Mouse (Mus musculus) kidney, postnatal 0 days (tissue): Measurements from ENCODE around the gene Bckdhb. TPM values are rescaled to one million over a fixed set of nuclear protein-coding genes. Genes with fewer than 3 reads are reported as not detected.
"Not testable (repeated sequence)": the region's sequence is repeated elsewhere in the genome, so short reads cannot be mapped to it uniquely, and the experiment has no call there.

Source experiments
- ATAC-seq: fragments of 200-750 bp; cut with Nextera tagmentation; replicated peaks from 2 replicates; pipeline ENCODE4 v1.8.0; 2017; ENCODE audit warnings: low read depth, moderate number of reproducible peaks, moderate TSS enrichment, moderate library complexity; ENCODE audit not compliant: low FRiP score
- DNase-seq: peaks from one replicate; pipeline ENCODE4 v3.0.0-alpha.2; 2016; ENCODE audit warnings: low spot score
- H3K27ac ChIP-seq: fragments of 300-500 bp; sonication (generic); 2 replicates; pipeline ENCODE4 v1.5.1; 2014; ENCODE audit warnings: mild to moderate bottlenecking
- H3K27me3 ChIP-seq: fragments of 300-500 bp; sonication (generic); 2 replicates; pipeline ENCODE4 v1.6.1; 2014; ENCODE audit warnings: low read length, mixed read lengths; ENCODE audit not compliant: insufficient read depth
- H3K36me3 ChIP-seq: fragments of 300-500 bp; sonication (generic); 2 replicates; pipeline ENCODE4 v1.6.1; 2014; ENCODE audit warnings: low read length, mixed read lengths; ENCODE audit not compliant: insufficient read depth
- H3K4me1 ChIP-seq: fragments of 300-500 bp; sonication (generic); replicated peaks from 2 replicates; pipeline ENCODE4 v1.6.1; 2014; ENCODE audit warnings: antibody characterized with exemption, low read length, mixed read lengths; ENCODE audit not compliant: insufficient read depth
- H3K4me2 ChIP-seq: fragments of 300-500 bp; sonication (generic); 2 replicates; pipeline ENCODE4 v1.6.1; 2014; ENCODE audit warnings: mild to moderate bottlenecking, low read length, moderate library complexity, mixed read lengths
- H3K4me3 ChIP-seq: fragments of 300-500 bp; sonication (generic); replicated peaks from 2 replicates; pipeline ENCODE4 v1.5.1; 2014; ENCODE audit warnings: low read depth, low read length
- H3K9ac ChIP-seq: fragments of 300-500 bp; sonication (generic); 2 replicates; pipeline ENCODE4 v1.6.1; 2014; ENCODE audit warnings: low read depth, low read length
- H3K9me3 ChIP-seq: fragments of 300-500 bp; sonication (generic); replicated peaks from 2 replicates; pipeline ENCODE4 v1.6.1; 2016; ENCODE audit warnings: low read length, inconsistent platforms, mixed read lengths
- CTCF ChIP-seq: IDR thresholded peaks from 2 replicates; pipeline ENCODE4 v1.5.1; 2016; ENCODE audit warnings: antibody characterized with exemption, low read depth, mild to moderate bottlenecking, moderate library complexity
- WGBS: fragments of 180-500 bp; shearing (Covaris S2); extraction: QIAGEN DNeasy Blood & Tissue Kit; methylation state at CpG from one replicate; pipeline ENCODE4 v1.1.7; 2014; 5-methylcytosine and 5-hydroxymethylcytosine counted together
- polyA plus RNA-seq: library from polyadenylated mRNA; unstranded; fragments of >200 nt; fragmentation: Nextera tagmentation; extraction: Ambion mirVana; gene quantifications from 2 replicates; pipeline ENCODE4 v1.2.1, GENCODE M21; 2015

Bckdhb gene
- polyA plus RNA-seq, 1 experiment from 2014 or later = 50.6 TPM

DNA sequence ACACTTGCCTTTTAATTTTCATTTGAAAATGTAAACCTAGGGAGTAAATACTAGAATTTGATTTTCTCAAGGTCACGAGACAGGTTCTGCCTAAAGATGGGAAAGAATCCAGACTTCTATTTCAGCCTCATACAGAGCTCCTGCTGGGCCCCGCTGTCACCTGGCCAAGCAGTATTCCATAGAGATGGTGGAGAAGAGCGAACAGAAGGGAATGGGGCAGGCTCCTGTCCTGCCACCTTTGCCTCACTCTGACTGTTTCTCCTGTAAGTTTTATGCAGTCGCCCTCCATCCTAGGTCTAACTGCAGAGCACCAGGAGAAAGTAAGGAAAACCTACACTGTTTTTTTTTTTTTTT lies 720 bp downstream of the Bckdhb start:
- no peak for TF ChIP-seq CTCF
- DNase-seq = no peak
- Histone ChIP-seq H3K4me1 (0 out of 2 replicates have a peak, but pooled peaks cover 3% of the 10 kb centered on the region), H3K36me3 (no peaks in the 10 kb centered on the region), H3K9me3 (no peaks in the 10 kb centered on the region), H3K4me3 (peak overlapping the region; percentile 74), H3K4me2 (peak overlapping the region; percentile 86), H3K27ac (no peak overlapping the region), H3K9ac (peak overlapping the region; percentile 75), H3K27me3 (no peaks in the 10 kb centered on the region)
- 60% methylated on average over 4 of the region's 4 CpGs for WGBS
- no peak for ATAC-seq

GRCm38 (mm10) chr9:83926302-83926701 lies 1.4 kb downstream of the Bckdhb start:
- H3K27me3 ChIP-seq = no peaks in the 10 kb centered on the region
- no peak overlapping the region for H3K4me2 ChIP-seq
- DNase-seq = no peak
- no peak overlapping the region for H3K27ac ChIP-seq
- H3K4me3 ChIP-seq = no peak overlapping the region
- no peak for TF ChIP-seq CTCF
- WGBS = 82% methylated on average over 5 of the region's 5 CpGs
- no peak for ATAC-seq
- H3K4me1 ChIP-seq = 0 out of 2 replicates have a peak, but pooled peaks cover 3% of the 10 kb centered on the region
- no peaks in the 10 kb centered on the region for H3K36me3 ChIP-seq
- H3K9me3 ChIP-seq = no peaks in the 10 kb centered on the region
- H3K9ac ChIP-seq = no peak overlapping the region

- not testable (repeated sequence) for H3K4me1 ChIP-seq, H3K4me3 ChIP-seq, ATAC-seq, H3K36me3 ChIP-seq, H3K27ac ChIP-seq, H3K4me2 ChIP-seq, H3K9ac ChIP-seq, DNase-seq, H3K9me3 ChIP-seq, H3K27me3 ChIP-seq
These were observed 14.6 kb downstream of the Bckdhb start for GRCm38 (mm10) chr9:83939501-83939900.

- Histone ChIP-seq H3K9ac (no peak overlapping the region), H3K4me3 (no peak overlapping the region), H3K9me3 (no peaks in the 10 kb centered on the region), H3K27me3 (no peaks in the 10 kb centered on the region), H3K36me3 (no peaks in the 10 kb centered on the region), H3K4me1 (no peaks in the 10 kb centered on the region), H3K4me2 (no peak overlapping the region), H3K27ac (no peak overlapping the region)
- no peak for ATAC-seq
- DNase-seq = no peak
- TF ChIP-seq CTCF = no peak
- 77% methylated on average over 3 of the region's 3 CpGs for WGBS
These were observed 15.1 kb downstream of the Bckdhb start for GRCm38 (mm10) chr9:83940016-83940415.

GRCm38 (mm10) chr9:83940537-83941363 lies 15.8 kb downstream of the Bckdhb start:
- TF ChIP-seq CTCF = no peak
- no peaks in the 10 kb centered on the region for H3K9me3 ChIP-seq
- no peak overlapping the region for H3K4me2 ChIP-seq
- no peak for DNase-seq
- no peaks in the 10 kb centered on the region for H3K4me1 ChIP-seq
- 50% methylated on average over 9 of the region's 9 CpGs for WGBS
- H3K36me3 ChIP-seq = no peaks in the 10 kb centered on the region
- H3K4me3 ChIP-seq = no peak overlapping the region
- H3K27ac ChIP-seq = no peak overlapping the region
- H3K9ac ChIP-seq = no peak overlapping the region
- ATAC-seq = no peak; the same call in 1 of the 2 replicates
- H3K27me3 ChIP-seq = no peaks in the 10 kb centered on the region

GRCm38 (mm10) chr9:83951336-83951735 lies 26.4 kb downstream of the Bckdhb start:
- Histone ChIP-seq H3K4me1 (no peaks in the 10 kb centered on the region), H3K9me3 (no peaks in the 10 kb centered on the region), H3K4me2 (no peak overlapping the region), H3K27ac (no peak overlapping the region), H3K4me3 (no peak overlapping the region), H3K36me3 (no peaks in the 10 kb centered on the region), H3K27me3 (no peaks in the 10 kb centered on the region), H3K9ac (no peak overlapping the region)
- TF ChIP-seq CTCF = no peak
- DNase-seq = no peak
- ATAC-seq = no peak
- WGBS = 73% methylated on average over 4 of the region's 4 CpGs
